Mouse (Mus musculus) adrenal gland, postnatal 14 days (tissue): ENCODE results near the gene Usf1. TPM values are rescaled to one million over a fixed set of nuclear protein-coding genes. Genes with fewer than 3 reads are reported as not detected.
A peak's percentile ranks its signal among the peaks of the same experiment; 100 is the strongest.

Experiments
- DNase-seq: peaks from one replicate; pipeline ENCODE4 v3.0.0; 2021; ENCODE audit warnings: mixed read lengths
- long read RNA-seq, 2 experiments: library from polyadenylated mRNA; stranded (forward); transcript quantifications; one replicate each; pipeline ENCODE4 v2.0.0; 2021
- total RNA-seq: library from RNA; stranded (reverse); gene quantifications from 2 replicates; pipeline ENCODE4 v1.2.3, GENCODE M21; 2021

Usf1 gene
- total RNA-seq = 49.6 and 69.1 TPM in 2 replicates
- long read RNA-seq, experiment 1, transcript Usf1-208 (10 exons, 2,167 nt) = major isoform, 9 of 19 reads
- long read RNA-seq, experiment 1, transcript Usf1-201 (10 exons, 1,115 nt) = minor isoform, 5 of 19 reads
- long read RNA-seq, experiment 1, partial matches to known transcripts = 2 of 19 reads
- long read RNA-seq, experiment 1, other reads (novel, unspliced or antisense) = 3 of 19 reads
- long read RNA-seq, experiment 2, transcript Usf1-208 (10 exons, 2,167 nt) = major isoform, 6 of 14 reads
- long read RNA-seq, experiment 2, partial matches to known transcripts = 0 of 14 reads
- long read RNA-seq, experiment 2, other reads (novel, unspliced or antisense) = 5 of 14 reads

- DNase-seq = peak; percentile 97
These were observed at the start of gene Usf1 for GRCm38 (mm10) chr1:171410947-171411484. Gene Usf1 (plus strand): TSS chr1:171411313.

- DNase-seq = no peak
These were observed 45.2 kb upstream of the Usf1 start for GRCm38 (mm10) chr1:171365934-171366333.

GRCm38 (mm10) chr1:171369845-171370556 is 41.1 kb upstream of the Usf1 start, which contains the start of gene Nectin4:
Gene Nectin4 (plus strand): TSS chr1:171370099.
- DNase-seq = no peak

GRCm38 (mm10) chr1:171372880-171373279 is 38.2 kb upstream of the Usf1 start:
- DNase-seq = no peak

GRCm38 (mm10) chr1:171373946-171374345 is 37.2 kb upstream of the Usf1 start:
- no peak for DNase-seq

GRCm38 (mm10) chr1:171375646-171376097 is 35.4 kb upstream of the Usf1 start:
- DNase-seq = peak; percentile 12

- no peak for DNase-seq
These were observed 32.8 kb upstream of the Usf1 start for GRCm38 (mm10) chr1:171378298-171378697.

GRCm38 (mm10) chr1:171379935-171380599 is 31.0 kb upstream of the Usf1 start:
- DNase-seq = peak; percentile 90

- DNase-seq = no peak
These were observed 29.0 kb upstream of the Usf1 start for GRCm38 (mm10) chr1:171382096-171382620.

GRCm38 (mm10) chr1:171384361-171384760 is 26.8 kb upstream of the Usf1 start:
- no peak for DNase-seq

GRCm38 (mm10) chr1:171385171-171385570 is 25.9 kb upstream of the Usf1 start:
- DNase-seq = no peak

GRCm38 (mm10) chr1:171387099-171387498 is 24.0 kb upstream of the Usf1 start:
- DNase-seq = no peak

GRCm38 (mm10) chr1:171388376-171389102 is 22.6 kb upstream of the Usf1 start, which contains the start of gene Arhgap30:
Gene Arhgap30 (plus strand): TSS chr1:171388954.
- peak; percentile 53 for DNase-seq

GRCm38 (mm10) chr1:171390101-171390500 is 21.0 kb upstream of the Usf1 start:
- DNase-seq = peak; percentile 33

- no peak for DNase-seq
These were observed 9.3 kb upstream of the Usf1 start for GRCm38 (mm10) chr1:171401821-171402220.

GRCm38 (mm10) chr1:171402991-171403390 is 8.1 kb upstream of the Usf1 start:
- DNase-seq = no peak

GRCm38 (mm10) chr1:171407263-171407662 is 3.9 kb upstream of the Usf1 start:
- DNase-seq = no peak

- no peak for DNase-seq
These were observed 882 bp upstream of the Usf1 start for GRCm38 (mm10) chr1:171410231-171410630.

- no peak for DNase-seq
These were observed 404 bp downstream of the Usf1 start for GRCm38 (mm10) chr1:171411492-171411941.

GRCm38 (mm10) chr1:171412001-171412441 is 908 bp downstream of the Usf1 start:
- peak; percentile 46 for DNase-seq

GRCm38 (mm10) chr1:171412446-171412845 is 1.3 kb downstream of the Usf1 start:
- DNase-seq = peak; percentile 35
